Mouse (Mus musculus) stomach, postnatal 0 days (tissue): Measurements from ENCODE around the gene Ptprm. TPM values are rescaled to one million over a fixed set of nuclear protein-coding genes. Genes with fewer than 3 reads are reported as not detected.

Experiments
- ATAC-seq: fragments of 200-750 bp; cut with Nextera tagmentation; 2 replicates; pipeline ENCODE4 v1.8.0; 2017; ENCODE audit not compliant: low FRiP score, low TSS enrichment
- DNase-seq: peaks from one replicate; pipeline ENCODE4 v3.0.0-alpha.2; 2016; ENCODE audit warnings: low spot score
- H3K27ac ChIP-seq: fragments of 300-500 bp; sonication (generic); replicated peaks from 2 replicates; pipeline ENCODE4 v1.5.1; 2014; ENCODE audit warnings: mild to moderate bottlenecking, control low read depth
- H3K27me3 ChIP-seq: fragments of 300-500 bp; sonication (generic); 2 replicates; pipeline ENCODE4 v1.6.1; 2014; ENCODE audit warnings: low read length; ENCODE audit not compliant: control insufficient read depth, insufficient read depth
- H3K36me3 ChIP-seq: fragments of 300-500 bp; sonication (generic); 2 replicates; pipeline ENCODE4 v1.6.1; 2014; ENCODE audit warnings: low read length, mixed read lengths; ENCODE audit not compliant: control insufficient read depth, insufficient read depth
- H3K4me1 ChIP-seq: fragments of 300-500 bp; sonication (generic); replicated peaks from 2 replicates; pipeline ENCODE4 v1.6.1; 2014; ENCODE audit warnings: antibody characterized with exemption; ENCODE audit not compliant: control insufficient read depth, insufficient read depth
- H3K4me2 ChIP-seq: fragments of 300-500 bp; sonication (generic); replicated peaks from 2 replicates; pipeline ENCODE4 v1.6.1; 2014; ENCODE audit warnings: low read depth, mild to moderate bottlenecking, control low read depth, moderate library complexity
- H3K4me3 ChIP-seq: fragments of 300-500 bp; sonication (generic); 2 replicates; pipeline ENCODE4 v1.5.1; 2014; ENCODE audit warnings: low read depth, low read length, control low read depth
- H3K9ac ChIP-seq: fragments of 300-500 bp; sonication (generic); 2 replicates; pipeline ENCODE4 v1.6.1; 2014; ENCODE audit warnings: mild to moderate bottlenecking, low read length, control low read depth, mixed read lengths
- H3K9me3 ChIP-seq: fragments of 300-500 bp; sonication (generic); 2 replicates; pipeline ENCODE4 v1.6.1; 2016; ENCODE audit warnings: low read length; ENCODE audit not compliant: control insufficient read depth
- CTCF ChIP-seq: IDR thresholded peaks from 2 replicates; pipeline ENCODE4 v1.5.1; 2016; ENCODE audit warnings: antibody characterized with exemption, low read depth, mild to moderate bottlenecking, moderate library complexity
- EP300 ChIP-seq: optimal IDR thresholded peaks from 2 replicates; pipeline ENCODE3; 2016; ENCODE audit warnings: antibody characterized with exemption
- WGBS: fragments of 180-500 bp; shearing (Covaris S2); extraction: QIAGEN DNeasy Blood & Tissue Kit; methylation state at CpG from one replicate; pipeline ENCODE4 v1.1.7; 2014; 5-methylcytosine and 5-hydroxymethylcytosine counted together
- polyA plus RNA-seq: library from polyadenylated mRNA; unstranded; fragments of >200 nt; fragmentation: Nextera tagmentation; extraction: Ambion mirVana; gene quantifications from 2 replicates; pipeline ENCODE4 v1.2.1, GENCODE M21; 2015

Gene Ptprm
- polyA plus RNA-seq, 1 experiment from 2014 or later: 3.6 TPM

DNA sequence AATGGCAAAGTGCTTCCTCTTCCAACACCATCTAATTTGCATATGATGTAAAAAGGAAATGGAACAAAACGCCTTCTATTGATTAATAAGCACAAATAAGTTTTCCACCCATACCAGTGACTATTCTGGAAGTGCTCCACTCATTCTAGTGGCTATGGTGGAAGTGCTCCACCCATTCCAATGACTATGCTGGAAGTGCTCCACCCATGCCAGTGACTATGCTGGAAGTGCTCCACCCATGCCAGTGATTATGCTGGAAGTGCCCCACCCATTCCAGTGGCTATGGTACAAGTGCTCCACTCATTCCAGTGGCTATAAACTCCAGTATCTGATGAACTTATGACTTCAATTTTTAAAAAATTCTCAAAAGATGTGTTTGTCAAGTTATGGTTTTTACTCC, 91.2 kb downstream of the Ptprm start:
- Histone ChIP-seq H3K4me2 (no peak overlapping the region), H3K36me3 (no peaks in the 10 kb centered on the region), H3K4me1 (no peaks in the 10 kb centered on the region), H3K27me3 (no peaks in the 10 kb centered on the region), H3K9me3 (no peaks in the 10 kb centered on the region), H3K4me3 (no peak overlapping the region), H3K27ac (no peak overlapping the region), H3K9ac (no peak overlapping the region)
- DNase-seq (no peak), ATAC-seq (no peak)
- 63% methylated on average over 1 of the region's 1 CpGs for WGBS
- TF ChIP-seq CTCF (no peak), EP300 (no peak)

DNA sequence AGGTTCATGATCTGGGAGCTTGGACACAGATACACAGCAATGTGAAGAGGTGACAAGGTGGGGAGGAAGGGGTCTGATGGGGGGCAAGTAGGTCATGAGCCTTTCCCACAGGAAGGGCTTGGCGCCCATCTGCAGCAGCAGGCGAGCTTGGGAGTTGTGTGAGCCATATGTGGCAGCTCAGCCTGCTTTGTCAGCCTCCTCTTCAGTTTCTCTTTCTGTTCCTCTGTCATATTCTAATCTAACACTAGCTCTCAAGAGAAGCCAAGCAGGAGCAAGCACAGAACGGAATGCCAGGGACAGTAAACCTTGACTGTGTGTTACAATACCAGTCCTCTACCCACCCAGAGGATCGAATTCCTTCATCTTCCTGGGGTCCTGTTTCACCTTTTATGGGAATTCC, 94.2 kb downstream of the Ptprm start:
- Histone ChIP-seq H3K36me3 (no peaks in the 10 kb centered on the region), H3K4me3 (no peak overlapping the region), H3K4me2 (no peak overlapping the region), H3K9ac (no peak overlapping the region), H3K9me3 (no peaks in the 10 kb centered on the region), H3K27ac (no peak overlapping the region), H3K4me1 (no peaks in the 10 kb centered on the region), H3K27me3 (no peaks in the 10 kb centered on the region)
- no peak for DNase-seq
- 79% methylated on average over 4 of the region's 4 CpGs for WGBS
- TF ChIP-seq EP300 (no peak), CTCF (no peak)
- ATAC-seq: no peak

DNA sequence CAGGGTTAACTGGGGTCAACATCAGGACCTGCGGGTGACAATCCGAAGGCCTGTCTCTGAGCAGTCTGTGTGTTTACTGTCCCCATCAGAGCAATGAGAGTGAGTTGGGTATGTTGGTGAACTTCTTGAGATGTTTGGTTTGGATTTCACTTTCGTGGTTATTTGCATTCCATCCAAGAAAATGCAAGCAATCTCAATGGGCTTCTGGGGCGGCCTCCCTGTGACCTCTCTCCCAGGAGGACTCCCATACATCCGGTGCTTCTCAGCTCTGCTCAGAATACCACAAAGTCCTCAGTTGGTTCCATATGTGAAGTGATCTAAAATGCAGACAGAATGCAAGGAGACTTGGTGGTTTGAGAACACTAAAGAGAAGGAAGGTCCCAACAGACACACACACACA, 96.5 kb downstream of the Ptprm start:
- no peak overlapping the region for H3K9ac ChIP-seq
- no peaks in the 10 kb centered on the region for H3K9me3 ChIP-seq
- H3K4me3 ChIP-seq: no peak overlapping the region
- WGBS: 46% methylated on average over 5 of the region's 5 CpGs
- no peak for TF ChIP-seq CTCF
- no peak overlapping the region for H3K27ac ChIP-seq
- H3K27me3 ChIP-seq: no peaks in the 10 kb centered on the region
- H3K4me1 ChIP-seq: no peaks in the 10 kb centered on the region
- H3K36me3 ChIP-seq: no peaks in the 10 kb centered on the region
- no peak overlapping the region for H3K4me2 ChIP-seq
- ATAC-seq (no peak), DNase-seq (no peak)

DNA sequence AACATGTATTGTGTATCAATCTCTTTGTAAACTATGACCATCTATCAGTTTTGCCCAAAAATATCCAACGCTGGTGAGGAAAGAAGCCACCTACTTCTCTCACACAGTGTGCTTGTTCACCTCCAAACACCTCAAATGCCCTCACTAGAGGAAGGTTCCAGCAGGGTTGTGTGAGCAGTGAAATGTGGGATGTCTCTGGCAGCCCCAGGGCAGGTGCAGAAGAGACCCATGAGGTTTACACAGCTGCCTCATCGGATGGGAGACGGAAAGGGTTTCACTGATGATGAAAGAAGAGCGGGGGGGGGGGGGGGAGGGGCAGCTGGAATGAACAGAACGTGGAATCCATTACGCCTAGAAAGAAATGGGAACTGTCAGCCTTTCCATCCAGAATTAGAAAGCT, 98.1 kb downstream of the Ptprm start:
- ATAC-seq (no peak), DNase-seq (no peak)
- no peaks in the 10 kb centered on the region for H3K36me3 ChIP-seq
- H3K27me3 ChIP-seq: no peaks in the 10 kb centered on the region
- H3K9me3 ChIP-seq: no peaks in the 10 kb centered on the region
- 52% methylated on average over 5 of the region's 6 CpGs for WGBS
- no peak overlapping the region for H3K9ac ChIP-seq
- no peak for TF ChIP-seq EP300
- TF ChIP-seq CTCF: no peak
- no peaks in the 10 kb centered on the region for H3K4me1 ChIP-seq
- no peak overlapping the region for H3K4me3 ChIP-seq
- H3K4me2 ChIP-seq: no peak overlapping the region
- H3K27ac ChIP-seq: no peak overlapping the region

DNA sequence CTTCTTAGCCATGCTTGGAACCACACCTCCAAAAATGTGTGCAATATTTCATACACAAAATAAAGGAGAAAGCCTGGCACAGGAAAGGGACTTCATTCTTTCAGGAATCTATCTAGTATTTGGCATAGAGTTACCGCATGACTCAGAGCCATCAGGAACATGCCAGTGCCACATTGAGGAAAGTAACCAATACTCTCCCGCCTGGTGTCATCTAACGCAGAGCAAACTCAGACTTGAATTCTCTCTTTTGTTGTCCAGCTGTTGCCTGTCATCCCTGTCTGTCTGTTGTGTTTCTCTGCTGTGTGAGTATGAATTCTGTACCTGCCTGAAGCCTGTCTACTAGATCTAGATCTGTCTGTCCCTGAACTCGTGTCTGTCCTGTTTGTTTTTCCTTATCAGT, 100.8 kb downstream of the Ptprm start:
- Histone ChIP-seq H3K36me3 (no peaks in the 10 kb centered on the region), H3K4me1 (no peaks in the 10 kb centered on the region), H3K27me3 (no peaks in the 10 kb centered on the region), H3K9me3 (no peaks in the 10 kb centered on the region), H3K4me2 (no peak overlapping the region), H3K9ac (no peak overlapping the region), H3K27ac (no peak overlapping the region), H3K4me3 (no peak overlapping the region)
- ATAC-seq (no peak), DNase-seq (no peak)
- 37% methylated on average over 4 of the region's 4 CpGs for WGBS
- TF ChIP-seq EP300 (no peak), CTCF (no peak)

DNA sequence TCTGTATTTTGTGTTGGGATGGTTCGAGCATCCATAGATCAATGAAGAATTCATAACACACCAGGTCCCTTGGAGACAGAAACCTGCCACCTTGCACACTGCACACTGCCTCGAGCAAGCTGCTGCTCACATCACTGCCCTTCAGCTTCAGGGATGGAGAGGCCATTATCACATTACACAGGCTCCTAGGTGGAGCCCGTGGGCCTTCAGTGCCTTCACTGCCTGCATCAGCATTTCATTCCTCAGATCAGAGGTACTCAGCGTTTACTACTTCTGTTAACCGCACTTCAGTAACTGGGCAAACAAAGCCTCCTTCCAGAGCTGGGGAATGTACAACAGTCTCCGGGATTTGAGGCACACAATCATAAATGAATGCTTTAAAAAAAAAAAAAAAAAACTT, 101.3 kb downstream of the Ptprm start:
- Histone ChIP-seq H3K4me1 (no peaks in the 10 kb centered on the region), H3K4me2 (no peak overlapping the region), H3K9me3 (no peaks in the 10 kb centered on the region), H3K27ac (no peak overlapping the region), H3K4me3 (no peak overlapping the region), H3K36me3 (no peaks in the 10 kb centered on the region), H3K9ac (no peak overlapping the region), H3K27me3 (no peaks in the 10 kb centered on the region)
- DNase-seq (no peak), ATAC-seq (no peak)
- 48% methylated on average over 6 of the region's 6 CpGs for WGBS
- TF ChIP-seq EP300 (no peak), CTCF (no peak)
